Mouse (Mus musculus) layer of hippocampus, adult 8-10 months (tissue): ENCODE measurements around the gene Tspan4. TPM values are rescaled to one million over a fixed set of nuclear protein-coding genes. Genes with fewer than 3 reads are reported as not detected.
A peak's percentile ranks its signal among the peaks of the same experiment; 100 is the strongest.

Experiments
- DNase-seq, 2 experiments: peaks; one replicate each; pipeline ENCODE4 v3.0.0; 2022; ENCODE audit warnings: low spot score in 2 of 2
- total RNA-seq, 4 experiments: library from RNA; stranded (reverse); gene quantifications; 2 replicates each; pipeline ENCODE4 v1.2.4; 2022

Tspan4 gene
- total RNA-seq, 4 experiments from 2014 or later = 14.7 to 38.7 (median 26.7) TPM

GRCm38 (mm10) chr7:141475805-141476158 is 742 bp downstream of the Tspan4 start:
- DNase-seq = no peak

- no peak for DNase-seq
These were observed 1.4 kb downstream of the Tspan4 start for GRCm38 (mm10) chr7:141476226-141476980.

GRCm38 (mm10) chr7:141476981-141477370 is 1.9 kb downstream of the Tspan4 start:
- DNase-seq = no peak

GRCm38 (mm10) chr7:141477578-141478269 is 2.7 kb downstream of the Tspan4 start:
- DNase-seq = no peak

GRCm38 (mm10) chr7:141478270-141478748 is 3.3 kb downstream of the Tspan4 start:
- DNase-seq = no peak

- DNase-seq = peak in 1 of 2 experiments; percentile 75
These were observed 5.9 kb downstream of the Tspan4 start for GRCm38 (mm10) chr7:141480842-141481497.

- DNase-seq = no peak
These were observed 6.7 kb downstream of the Tspan4 start for GRCm38 (mm10) chr7:141481498-141482401.

- DNase-seq = no peak
These were observed 7.5 kb downstream of the Tspan4 start for GRCm38 (mm10) chr7:141482531-141483024.

- no peak for DNase-seq
These were observed 8.1 kb downstream of the Tspan4 start for GRCm38 (mm10) chr7:141483114-141483653.

- no peak for DNase-seq
These were observed 9.4 kb downstream of the Tspan4 start for GRCm38 (mm10) chr7:141484186-141485120.

- DNase-seq = no peak
These were observed 10.1 kb downstream of the Tspan4 start for GRCm38 (mm10) chr7:141485186-141485585.

GRCm38 (mm10) chr7:141485606-141486005 is 10.6 kb downstream of the Tspan4 start:
- no peak for DNase-seq

- no peak for DNase-seq
These were observed 11.2 kb downstream of the Tspan4 start for GRCm38 (mm10) chr7:141486239-141486638.

- DNase-seq = no peak
These were observed 12.1 kb downstream of the Tspan4 start for GRCm38 (mm10) chr7:141487141-141487540.

- no peak for DNase-seq
These were observed 16.1 kb downstream of the Tspan4 start for GRCm38 (mm10) chr7:141491151-141491550.

- DNase-seq = no peak
These were observed 17.7 kb downstream of the Tspan4 start for GRCm38 (mm10) chr7:141492738-141493137.

GRCm38 (mm10) chr7:141493729-141494128 is 18.7 kb downstream of the Tspan4 start:
- DNase-seq = no peak

GRCm38 (mm10) chr7:141495379-141495778 is 20.3 kb downstream of the Tspan4 start:
- DNase-seq = no peak

- no peak for DNase-seq
These were observed 20.9 kb downstream of the Tspan4 start for GRCm38 (mm10) chr7:141495940-141496339.

GRCm38 (mm10) chr7:141497600-141497999 is 22.6 kb downstream of the Tspan4 start:
- DNase-seq = no peak
